Mouse (Mus musculus) C2C12 (cell line): ENCODE data around the gene Blvra.

ENCODE experiments used
- CEBPB ChIP-seq: IDR thresholded peaks from one replicate; pipeline ENCODE4 v1.6.1; 2011; ENCODE audit warnings: low read depth, mild to moderate bottlenecking, control low read depth, moderate library complexity
- CTCF ChIP-seq: IDR thresholded peaks from one replicate; pipeline ENCODE4 v1.5.1; 2011; ENCODE audit not compliant: control insufficient read depth, insufficient read depth, insufficient read length
- MAX ChIP-seq: IDR thresholded peaks from one replicate; pipeline ENCODE4 v1.6.1; 2011; ENCODE audit warnings: mild to moderate bottlenecking, control low read depth

GRCm38 (mm10) chr2:127080591-127081218, 10.2 kb downstream of the Blvra start:
- TF ChIP-seq CTCF (no peak), MAX (no peak), CEBPB (no peak)
